Mouse (Mus musculus) liver, embryonic 14.5 days (tissue): ENCODE data around the gene Plch1. TPM values are rescaled to one million over a fixed set of nuclear protein-coding genes. Genes with fewer than 3 reads are reported as not detected.
A peak's percentile ranks its signal among the peaks of the same experiment; 100 is the strongest.

ENCODE experiments used
- ATAC-seq: fragments of 200-750 bp; cut with Nextera tagmentation; 2 replicates; pipeline ENCODE4 v1.8.0; 2017; ENCODE audit warnings: moderate number of reproducible peaks, mild to moderate bottlenecking, moderate library complexity; ENCODE audit not compliant: insufficient read depth
- DNase-seq, 3 experiments: peaks; one replicate each; pipeline ENCODE4 v3.0.0-alpha.2; 2012 to 2013; ENCODE audit warnings: low read depth in 3 of 3, low spot score in 3 of 3
- H3K27ac ChIP-seq: fragments of 300-500 bp; sonication (generic); 2 replicates; pipeline ENCODE4 v1.5.1; 2014; ENCODE audit warnings: moderate library complexity, mild to moderate bottlenecking, control low read depth, inconsistent platforms
- H3K27me3 ChIP-seq: fragments of 300-500 bp; sonication (generic); 2 replicates; pipeline ENCODE4 v1.6.1; 2014; ENCODE audit warnings: mild to moderate bottlenecking, low read length, moderate library complexity; ENCODE audit not compliant: control insufficient read depth, insufficient read depth
- H3K36me3 ChIP-seq: fragments of 300-500 bp; sonication (generic); replicated peaks from 2 replicates; pipeline ENCODE4 v1.6.1; 2014; ENCODE audit warnings: low read depth; ENCODE audit not compliant: control insufficient read depth, insufficient read depth
- H3K4me1 ChIP-seq, 2 experiments: fragments of 200-500 bp in 1 of 2; fragments of 300-500 bp in 1 of 2; sonication (generic) in 1 of 2; replicated peaks; 2 replicates each; pipeline ENCODE4 v1.6.1; 2012 to 2014; ENCODE audit warnings: antibody characterized with exemption in 1 of 2, inconsistent platforms in 1 of 2, low read length in 1 of 2; ENCODE audit not compliant: control insufficient read depth in 2 of 2, insufficient read depth in 2 of 2
- H3K4me2 ChIP-seq: fragments of 300-500 bp; sonication (generic); 2 replicates; pipeline ENCODE4 v1.6.1; 2014; ENCODE audit warnings: low read depth, mild to moderate bottlenecking, control low read depth, moderate library complexity
- H3K4me3 ChIP-seq, 2 experiments: fragments of 200-500 bp in 1 of 2; fragments of 300-500 bp in 1 of 2; sonication (generic) in 1 of 2; 2 replicates each; pipeline ENCODE4 v1.5.1; 2012 to 2014; ENCODE audit warnings: low read depth in 2 of 2, low read length in 2 of 2, mild to moderate bottlenecking in 2 of 2, control low read depth in 1 of 2, inconsistent platforms in 1 of 2, moderate library complexity in 1 of 2; ENCODE audit not compliant: insufficient read depth in 1 of 2
- H3K9ac ChIP-seq: fragments of 300-500 bp; sonication (generic); replicated peaks from 2 replicates; pipeline ENCODE4 v1.6.1; 2014; ENCODE audit warnings: mild to moderate bottlenecking, control low read depth, moderate library complexity
- H3K9me3 ChIP-seq: fragments of 300-500 bp; sonication (generic); 2 replicates; pipeline ENCODE4 v1.6.1; 2016; ENCODE audit warnings: low read length, mixed read lengths; ENCODE audit not compliant: control insufficient read depth
- CTCF ChIP-seq: IDR thresholded peaks from 2 replicates; pipeline ENCODE4 v1.5.1; 2016; ENCODE audit warnings: antibody characterized with exemption, low read depth, control low read depth
- EP300 ChIP-seq: IDR thresholded peaks from 2 replicates; pipeline ENCODE4 v1.6.1; 2016; ENCODE audit warnings: antibody characterized with exemption, low read depth
- WGBS: fragments of 180-500 bp; shearing (Covaris S2); extraction: QIAGEN DNeasy Blood & Tissue Kit; methylation state at CpG from one replicate; pipeline ENCODE4 v1.1.7; 2014; ENCODE audit not compliant: insufficient replicate concordance; 5-methylcytosine and 5-hydroxymethylcytosine counted together
- polyA plus RNA-seq, 2 experiments: library from polyadenylated mRNA; depleted of rRNA in 1 of 2; stranded (reverse) in 1 of 2; unstranded in 1 of 2; fragments of >200 nt; fragmentation: Nextera tagmentation in 1 of 2; extraction: Ambion mirVana in 1 of 2; gene quantifications; 2 replicates each; pipeline versions ENCODE4 v1.2.1 to v1.2.3; 2012 to 2014

Gene Plch1
- polyA plus RNA-seq, 2 experiments = 0.11 to 0.14 TPM

DNA sequence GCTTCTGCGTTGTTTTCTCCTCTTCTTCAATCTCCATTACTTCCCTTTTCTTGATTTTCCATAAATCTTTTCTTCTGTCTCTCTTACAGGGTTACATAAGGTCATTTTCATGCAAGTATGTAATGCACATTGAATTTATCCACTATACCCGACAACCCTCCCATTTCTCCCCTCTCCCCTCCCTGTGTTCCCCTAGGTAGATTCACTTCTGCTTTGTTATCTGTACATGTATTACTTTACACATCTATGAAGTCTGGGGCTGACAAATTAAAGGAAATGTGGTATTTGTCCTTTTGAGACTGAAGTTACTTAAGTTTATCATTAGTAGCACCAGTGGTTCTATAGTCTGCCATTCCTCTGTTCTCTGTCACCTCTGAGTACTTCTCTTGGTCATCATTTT, 18.2 kb downstream of the Plch1 start:
- Histone ChIP-seq H3K4me2 (no peak overlapping the region), H3K36me3 (no peaks in the 10 kb centered on the region), H3K27me3 (no peaks in the 10 kb centered on the region), H3K4me1 (no peaks in the 10 kb centered on the region), H3K9ac (no peak overlapping the region), H3K9me3 (no peaks in the 10 kb centered on the region), H3K4me3 (no peak overlapping the region), H3K27ac (no peak overlapping the region)
- TF ChIP-seq CTCF (no peak), EP300 (no peak)
- DNase-seq = no peak
- ATAC-seq = no peak
- WGBS = 46% methylated on average over 2 of the region's 2 CpGs

- Histone ChIP-seq H3K36me3 (no peaks in the 10 kb centered on the region), H3K27ac (no peak overlapping the region), H3K9ac (no peak overlapping the region), H3K4me2 (no peak overlapping the region), H3K4me1 (no peaks in the 10 kb centered on the region), H3K9me3 (no peaks in the 10 kb centered on the region), H3K27me3 (no peaks in the 10 kb centered on the region), H3K4me3 (no peak overlapping the region)
- TF ChIP-seq CTCF (no peak), EP300 (no peak)
- DNase-seq (no peak), ATAC-seq (no peak)
- 38% methylated on average over 4 of the region's 4 CpGs for whole genome bisulfite sequencing
Measured at GRCm38 (mm10) chr3:63878995-63879666, 20.1 kb downstream of the Plch1 start.

DNA sequence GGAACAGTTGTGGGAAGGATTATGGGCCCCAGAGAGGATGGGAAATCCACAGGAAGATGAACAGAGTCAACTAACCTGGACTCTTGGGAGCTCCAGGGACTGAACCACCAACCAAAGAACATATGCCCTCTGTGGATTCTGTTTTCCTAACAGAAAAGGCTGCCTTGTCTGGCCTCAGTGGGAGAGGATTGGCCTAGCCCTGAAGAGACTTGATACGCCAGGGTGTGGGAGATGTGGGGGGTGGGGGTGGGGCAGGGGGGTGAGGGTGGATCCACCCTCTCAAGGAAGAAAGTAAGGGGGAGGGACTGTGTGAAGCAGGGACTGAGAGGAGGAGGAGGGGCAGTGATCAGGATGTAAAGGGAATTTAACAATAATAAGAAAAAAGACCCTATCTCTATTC, 26.5 kb downstream of the Plch1 start:
- no peaks in the 10 kb centered on the region for H3K9me3 ChIP-seq
- H3K4me2 ChIP-seq = no peak overlapping the region
- ATAC-seq (no peak), DNase-seq (no peak)
- no peak overlapping the region for H3K27ac ChIP-seq
- 32% methylated on average over 1 of the region's 1 CpGs for WGBS
- H3K9ac ChIP-seq = no peak overlapping the region
- no peaks in the 10 kb centered on the region for H3K27me3 ChIP-seq
- H3K36me3 ChIP-seq = no peaks in the 10 kb centered on the region
- TF ChIP-seq CTCF (no peak), EP300 (no peak)
- H3K4me3 ChIP-seq = no peak overlapping the region
- no peaks in the 10 kb centered on the region for H3K4me1 ChIP-seq

DNA sequence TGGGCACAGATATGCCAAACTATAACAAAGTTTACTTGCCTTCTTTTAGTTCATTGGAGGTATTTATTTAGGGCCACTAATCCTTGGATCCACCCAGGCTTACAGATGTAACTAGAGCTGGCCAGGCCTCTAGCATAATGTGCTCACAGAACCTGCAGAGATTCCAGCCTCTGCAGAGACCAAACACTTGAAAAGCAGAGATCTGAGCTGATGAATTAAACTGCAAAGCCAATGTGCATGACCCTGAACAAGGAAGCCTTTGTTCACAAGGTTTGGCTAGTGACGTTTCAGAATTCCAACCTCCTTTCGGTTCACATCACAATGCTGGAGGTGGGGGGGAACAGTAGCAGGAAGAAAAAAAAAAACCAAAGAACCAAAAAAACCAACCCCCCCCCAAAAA, 28.0 kb downstream of the Plch1 start:
- no peaks in the 10 kb centered on the region for H3K27me3 ChIP-seq
- TF ChIP-seq CTCF (no peak), EP300 (no peak)
- H3K27ac ChIP-seq = no peak overlapping the region
- H3K4me1 ChIP-seq = no peaks in the 10 kb centered on the region
- H3K4me3 ChIP-seq = no peak overlapping the region
- H3K9ac ChIP-seq = no peak overlapping the region
- H3K36me3 ChIP-seq = no peaks in the 10 kb centered on the region
- DNase-seq (no peak), ATAC-seq (no peak)
- WGBS = 52% methylated on average over 2 of the region's 2 CpGs
- no peak overlapping the region for H3K4me2 ChIP-seq
- H3K9me3 ChIP-seq = no peaks in the 10 kb centered on the region

- H3K36me3 ChIP-seq = no peaks in the 10 kb centered on the region
- H3K27me3 ChIP-seq = no peaks in the 10 kb centered on the region
- no peaks in the 10 kb centered on the region for H3K9me3 ChIP-seq
- ATAC-seq (no peak), DNase-seq (no peak)
- TF ChIP-seq EP300 (no peak), CTCF (peak; percentile 3; the same call in 1 of the 2 replicates)
- no peak overlapping the region for H3K27ac ChIP-seq
- 38% methylated on average over 1 of the region's 1 CpGs for WGBS
- no peak overlapping the region for H3K4me2 ChIP-seq
- H3K9ac ChIP-seq = no peak overlapping the region
- no peak overlapping the region for H3K4me3 ChIP-seq
- no peaks in the 10 kb centered on the region for H3K4me1 ChIP-seq
Measured at GRCm38 (mm10) chr3:63868285-63868684, 31.0 kb downstream of the Plch1 start.
